Mouse (Mus musculus) neural tube, embryonic 15.5 days (tissue): Measurements from ENCODE around the gene Nmnat2. TPM values are rescaled to one million over a fixed set of nuclear protein-coding genes. Genes with fewer than 3 reads are reported as not detected.

Source experiments
- ATAC-seq: fragments of 200-750 bp; cut with Nextera tagmentation; 2 replicates; pipeline ENCODE4 v1.8.0; 2017; ENCODE audit warnings: mild to moderate bottlenecking, moderate TSS enrichment, moderate library complexity; ENCODE audit not compliant: low FRiP score
- H3K27ac ChIP-seq: fragments of 300-500 bp; sonication (generic); replicated peaks from 2 replicates; pipeline ENCODE4 v1.5.1; 2015; ENCODE audit warnings: mild to moderate bottlenecking, inconsistent platforms
- H3K27me3 ChIP-seq: fragments of 300-500 bp; sonication (generic); replicated peaks from 2 replicates; pipeline ENCODE4 v1.6.1; 2015; ENCODE audit warnings: inconsistent platforms
- H3K36me3 ChIP-seq: fragments of 300-500 bp; sonication (generic); 2 replicates; pipeline ENCODE4 v1.6.1; 2015; ENCODE audit warnings: inconsistent platforms
- H3K4me1 ChIP-seq: fragments of 300-500 bp; sonication (generic); 2 replicates; pipeline ENCODE4 v1.6.1; 2015; ENCODE audit warnings: inconsistent platforms
- H3K4me2 ChIP-seq: fragments of 300-500 bp; sonication (generic); 2 replicates; pipeline ENCODE4 v1.6.1; 2015; ENCODE audit warnings: inconsistent platforms, mild to moderate bottlenecking, moderate library complexity
- H3K4me3 ChIP-seq: fragments of 300-500 bp; sonication (generic); replicated peaks from 2 replicates; pipeline ENCODE4 v1.5.1; 2015; ENCODE audit warnings: mild to moderate bottlenecking, inconsistent platforms
- H3K9ac ChIP-seq: fragments of 300-500 bp; sonication (generic); replicated peaks from 2 replicates; pipeline ENCODE4 v1.6.1; 2015; ENCODE audit warnings: mild to moderate bottlenecking, inconsistent platforms
- H3K9me3 ChIP-seq: fragments of 300-500 bp; sonication (generic); replicated peaks from 2 replicates; pipeline ENCODE4 v1.6.1; 2016; ENCODE audit warnings: inconsistent platforms
- WGBS: fragments of 180-500 bp; shearing (Covaris S2); methylation state at CpG from one replicate; pipeline ENCODE4 v1.1.7; 2015; ENCODE audit warnings: mixed read lengths; 5-methylcytosine and 5-hydroxymethylcytosine counted together
- polyA plus RNA-seq: library from polyadenylated mRNA; unstranded; fragments of >200 nt; fragmentation: Nextera tagmentation; extraction: Ambion mirVana; gene quantifications from 2 replicates; pipeline ENCODE4 v1.2.1, GENCODE M21; 2015

Gene Nmnat2
- polyA plus RNA-seq, 1 experiment from 2014 or later, result 75.1 TPM

DNA sequence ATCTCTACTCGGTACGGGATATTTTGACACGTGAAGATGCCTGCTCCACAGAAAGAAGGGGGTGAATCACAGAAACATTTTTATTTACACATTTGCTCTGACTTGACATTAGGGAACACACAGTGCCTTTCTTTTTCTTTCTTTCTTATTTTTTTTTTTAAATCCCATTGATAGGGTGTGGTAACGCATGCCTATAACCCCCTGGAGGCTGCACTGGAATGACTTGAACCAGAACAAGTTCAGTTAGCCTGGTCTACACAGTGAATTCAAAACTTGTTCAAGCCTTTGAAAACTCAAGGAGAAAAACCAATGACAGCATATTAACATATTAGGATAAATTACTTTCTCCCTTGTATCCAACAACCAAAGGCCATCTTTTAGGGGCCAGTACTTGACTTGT lies 204.3 kb downstream of the Nmnat2 start:
- no peak overlapping the region for H3K4me3 ChIP-seq
- H3K4me2 ChIP-seq, result no peak overlapping the region
- H3K27me3 ChIP-seq, result 0 out of 2 replicates have a peak, but pooled peaks cover 3% of the 10 kb centered on the region
- H3K27ac ChIP-seq, result no peak overlapping the region
- ATAC-seq, result no peak
- peaks cover 2% of the 10 kb centered on the region for H3K4me1 ChIP-seq
- WGBS, result 88% methylated on average over 4 of the region's 4 CpGs
- H3K36me3 ChIP-seq, result no peaks in the 10 kb centered on the region
- H3K9me3 ChIP-seq, result no peaks in the 10 kb centered on the region
- no peak overlapping the region for H3K9ac ChIP-seq

GRCm38 (mm10) chr1:153163831-153164230 lies 209.0 kb downstream of the Nmnat2 start:
- Histone ChIP-seq H3K4me3 (no peak overlapping the region), H3K36me3 (no peaks in the 10 kb centered on the region), H3K4me2 (no peak overlapping the region), H3K9me3 (no peaks in the 10 kb centered on the region), H3K27ac (no peak overlapping the region), H3K27me3 (0 out of 2 replicates have a peak, but pooled peaks cover 3% of the 10 kb centered on the region), H3K4me1 (no peaks in the 10 kb centered on the region), H3K9ac (no peak overlapping the region)
- WGBS, result 83% methylated on average over 3 of the region's 3 CpGs
- ATAC-seq, result no peak

- H3K4me2 ChIP-seq, result no peak overlapping the region
- 0 out of 2 replicates have a peak, but pooled peaks cover 11% of the 10 kb centered on the region for H3K4me1 ChIP-seq
- no peak overlapping the region for H3K9ac ChIP-seq
- no peak for ATAC-seq
- no peaks in the 10 kb centered on the region for H3K9me3 ChIP-seq
- 72% methylated on average over 5 of the region's 5 CpGs for WGBS
- no peaks in the 10 kb centered on the region for H3K36me3 ChIP-seq
- no peak overlapping the region for H3K4me3 ChIP-seq
- no peak overlapping the region for H3K27ac ChIP-seq
- 0 out of 2 replicates have a peak, but pooled peaks cover 3% of the 10 kb centered on the region for H3K27me3 ChIP-seq
Measured at GRCm38 (mm10) chr1:153168293-153168692, 213.5 kb downstream of the Nmnat2 start.

Other genes starting within 250 kb of the Nmnat2 start
- gene Apobec4, start 204.4 kb upstream of the Nmnat2 start, polyA plus RNA-seq, result 0.09 TPM in 1 of 2 replicates, not detected in the other
- 18.8 and 24.2 TPM in 2 replicates for gene Rgl1, start 188.6 kb upstream of the Nmnat2 start, polyA plus RNA-seq
- 248 and 252 TPM in 2 replicates for gene Arpc5, start 188.5 kb upstream of the Nmnat2 start, polyA plus RNA-seq
- gene Ncf2, start 154.8 kb upstream of the Nmnat2 start, polyA plus RNA-seq, result 3.4 and 6.2 TPM in 2 replicates
- gene Smg7, start 52.3 kb upstream of the Nmnat2 start, polyA plus RNA-seq, result 29.4 and 32.6 TPM in 2 replicates
- gene Lamc2, start 231.5 kb downstream of the Nmnat2 start, polyA plus RNA-seq, result 1.6 and 3.9 TPM in 2 replicates